Mouse (Mus musculus) layer of hippocampus, adult 6 months (tissue): ENCODE results near the gene Mllt3. TPM values are rescaled to one million over a fixed set of nuclear protein-coding genes. Genes with fewer than 3 reads are reported as not detected.

Source experiments
- long read RNA-seq, 2 experiments: library from polyadenylated mRNA; unstranded; transcript quantifications; one replicate each; pipeline ENCODE4 v2.0.0; 2019 to 2020
- polyA plus RNA-seq: library from polyadenylated mRNA; unstranded; fragments of <200 nt; fragmentation: Nextera tagmentation; gene quantifications from 2 replicates; pipeline ENCODE4 v1.2.3, GENCODE M21; 2021

Gene Mllt3
- 11.1 and 13.4 TPM in 2 replicates for polyA plus RNA-seq
- long read RNA-seq, experiment 1, partial matches to known transcripts, result 7 of 12 reads
- long read RNA-seq, experiment 1, other reads (novel, unspliced or antisense), result 5 of 12 reads
- long read RNA-seq, experiment 2, full-length matches to known transcripts, result 6 of 21 reads
- long read RNA-seq, experiment 2, partial matches to known transcripts, result 7 of 21 reads
- long read RNA-seq, experiment 2, other reads (novel, unspliced or antisense), result 8 of 21 reads

DNA sequence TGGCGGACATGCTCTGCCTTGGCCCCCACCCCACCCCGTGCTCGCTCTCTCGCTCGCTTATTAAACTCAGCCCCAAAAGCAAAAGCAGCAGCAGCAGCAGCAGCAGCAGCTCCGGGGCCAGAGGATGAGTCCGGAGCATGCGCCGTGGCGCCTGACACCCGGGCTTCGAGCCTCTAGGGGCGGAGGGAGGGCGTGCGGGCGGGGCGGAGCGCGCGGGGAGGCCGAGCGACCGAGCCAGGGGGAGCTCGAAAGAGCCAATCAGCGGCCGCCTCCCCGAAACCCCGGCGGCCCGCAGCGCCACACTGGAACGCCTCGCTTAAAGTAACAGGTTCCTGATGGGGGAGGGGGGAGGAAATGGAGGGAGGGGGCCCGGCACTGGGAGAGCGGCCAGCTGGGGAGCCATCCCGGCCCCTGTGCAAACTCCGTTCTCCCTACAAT lies at the start of gene Mllt3:
Gene Mllt3 (minus strand): TSS at position 149 of the 438 bp plus-strand sequence.

Other genes starting within 250 kb of the Mllt3 start
- 9.2 and 11.0 TPM in 2 replicates for gene Focad, start 61.3 kb upstream of the Mllt3 start, polyA plus RNA-seq